Mouse (Mus musculus) heart, postnatal 0 days (tissue): ENCODE data around the gene Fopnl.

ENCODE experiments used
- CTCF ChIP-seq: IDR thresholded peaks from 2 replicates; pipeline ENCODE4 v1.5.1; 2016; ENCODE audit warnings: antibody characterized with exemption, control low read depth, low read depth
- EP300 ChIP-seq: IDR thresholded peaks from 2 replicates; pipeline ENCODE4 v1.6.1; 2016; ENCODE audit warnings: antibody characterized with exemption, low read depth

DNA sequence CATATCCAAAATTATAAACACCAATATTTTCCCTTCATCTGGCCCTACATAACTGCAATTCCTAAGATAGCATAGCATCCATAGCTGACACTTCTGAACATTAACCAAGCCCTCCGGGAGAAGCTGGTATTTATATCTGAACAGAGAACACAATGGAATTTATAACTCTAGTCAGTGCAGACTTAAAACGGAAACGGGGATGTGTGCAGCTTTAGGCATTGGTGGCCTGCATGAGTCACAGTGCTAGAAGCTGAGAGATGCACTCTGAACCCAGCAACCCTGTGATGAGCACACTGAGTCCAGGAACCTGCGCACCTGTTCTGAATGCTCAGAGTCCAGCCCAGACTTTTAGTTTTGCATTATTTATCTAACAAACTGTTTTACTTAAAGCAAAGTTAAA lies 18.7 kb downstream of the Fopnl start:
- TF ChIP-seq CTCF = no peak
- TF ChIP-seq EP300 = no peak
